Mouse (Mus musculus) liver, embryonic 14.5 days (tissue): Measurements from ENCODE around the gene Plekha5.

Experiments used
- CTCF ChIP-seq: IDR thresholded peaks from 2 replicates; pipeline ENCODE4 v1.5.1; 2016; ENCODE audit warnings: antibody characterized with exemption, low read depth, control low read depth
- EP300 ChIP-seq: IDR thresholded peaks from 2 replicates; pipeline ENCODE4 v1.6.1; 2016; ENCODE audit warnings: antibody characterized with exemption, low read depth

GRCm38 (mm10) chr6:140613822-140614221 is 190.0 kb downstream of the Plekha5 start:
- TF ChIP-seq EP300 (no peak), CTCF (no peak)
